Mouse (Mus musculus): ENCODE data around the gene 4930539E08Rik. TPM values are rescaled to one million over a fixed set of nuclear protein-coding genes. Genes with fewer than 3 reads are reported as not detected.

Gene 4930539E08Rik
- polyA plus RNA-seq, 2 experiments, result 0.18 to 0.35 TPM

DNA sequence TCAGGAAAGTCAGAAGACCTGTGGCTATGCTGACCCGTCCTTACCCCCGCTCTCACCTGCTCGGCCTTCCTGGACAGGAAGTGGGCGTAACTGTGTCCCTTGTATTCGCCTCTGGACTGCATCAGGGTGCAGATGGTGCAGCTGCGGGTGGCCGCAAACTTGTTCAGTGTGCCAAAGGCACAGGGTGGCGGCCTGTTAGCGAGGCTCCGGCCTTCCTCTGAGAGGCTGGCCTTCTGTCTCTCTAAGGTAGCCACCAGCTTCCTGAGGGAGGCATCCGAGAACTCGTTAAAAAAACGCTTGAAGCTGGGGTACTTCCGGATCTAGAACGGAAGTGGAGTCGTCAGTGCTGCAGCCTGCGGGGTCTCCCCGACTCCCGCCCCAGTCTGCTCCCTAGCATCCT, 15.7 kb downstream of the 4930539E08Rik start:
- no peak for ATAC-seq (ENCODE audit: low FRiP score, low read depth)
- H3K4me2 ChIP-seq (replicated peaks; ENCODE audit: low read depth, low read length, severe bottlenecking), result no peak overlapping the region
- H3K27ac ChIP-seq (replicated peaks; ENCODE audit: low read depth, low read length), result no peak overlapping the region
- H3K27me3 ChIP-seq (ENCODE audit: control insufficient read depth, insufficient read depth, low read length), result no peaks in the 10 kb centered on the region
- TF ChIP-seq POLR2A (IDR thresholded peaks at IDR 0.05; ENCODE audit: borderline replicate concordance, extremely low read depth, insufficient read depth, insufficient read length), result no peak
- DNase-seq (ENCODE audit: low spot score), result no peak
- H3K9ac ChIP-seq (ENCODE audit: low read depth, low read length, severe bottlenecking), result no peak overlapping the region
- H3K4me3 ChIP-seq (replicated peaks; ENCODE audit: low read length), result no peak overlapping the region
- H3K36me3 ChIP-seq (ENCODE audit: control insufficient read depth, insufficient read depth, low read length), result no peaks in the 10 kb centered on the region
- H3K9me3 ChIP-seq (ENCODE audit: control insufficient read depth, low read length), result no peaks in the 10 kb centered on the region
- 59% methylated on average over 19 of the region's 19 CpGs for WGBS
- H3K4me1 ChIP-seq (ENCODE audit: control insufficient read depth, insufficient read depth, low read length), result no peaks in the 10 kb centered on the region

- Histone ChIP-seq H3K9ac (ENCODE audit: low read depth, low read length, severe bottlenecking) (no peak overlapping the region), H3K4me2 (replicated peaks; ENCODE audit: low read depth, low read length, severe bottlenecking) (no peak overlapping the region), H3K4me3 (replicated peaks; ENCODE audit: low read length) (no peak overlapping the region), H3K9me3 (ENCODE audit: control insufficient read depth, low read length) (no peaks in the 10 kb centered on the region), H3K4me1 (ENCODE audit: control insufficient read depth, insufficient read depth, low read length) (no peaks in the 10 kb centered on the region), H3K36me3 (ENCODE audit: control insufficient read depth, insufficient read depth, low read length) (no peaks in the 10 kb centered on the region), H3K27me3 (ENCODE audit: control insufficient read depth, insufficient read depth, low read length) (no peaks in the 10 kb centered on the region), H3K27ac (replicated peaks; ENCODE audit: low read depth, low read length) (no peak overlapping the region)
- WGBS, result 83% methylated on average over 5 of the region's 5 CpGs
- ATAC-seq (ENCODE audit: low FRiP score, low read depth) (no peak), DNase-seq (ENCODE audit: low spot score) (no peak)
- TF ChIP-seq POLR2A (IDR thresholded peaks at IDR 0.05; ENCODE audit: borderline replicate concordance, extremely low read depth, insufficient read depth, insufficient read length), result no peak
Measured at GRCm38 (mm10) chr17:28898249-28898648, 16.9 kb downstream of the 4930539E08Rik start.

DNA sequence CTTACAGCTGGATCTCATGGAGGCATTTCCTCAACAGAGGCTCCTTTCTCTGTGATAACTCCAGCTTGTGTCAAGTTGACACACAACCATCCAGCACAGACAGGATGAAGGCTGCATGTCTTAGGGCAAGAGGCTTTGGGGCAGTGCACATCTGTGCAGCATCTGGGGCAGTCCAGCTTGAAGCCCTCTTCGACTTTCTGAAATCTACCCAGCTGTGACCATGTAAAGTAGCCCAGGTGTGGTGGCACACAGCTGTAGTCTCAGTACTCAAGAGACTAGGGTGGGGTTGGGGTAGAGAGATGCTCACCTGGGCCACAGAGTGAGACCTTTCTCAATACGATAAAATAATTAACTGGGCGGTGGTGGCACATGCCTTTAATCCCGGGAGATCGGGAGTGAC, 17.3 kb downstream of the 4930539E08Rik start:
- ATAC-seq (ENCODE audit: low FRiP score, low read depth) (no peak), DNase-seq (ENCODE audit: low spot score) (no peak)
- Histone ChIP-seq H3K27ac (replicated peaks; ENCODE audit: low read depth, low read length) (no peak overlapping the region), H3K27me3 (ENCODE audit: control insufficient read depth, insufficient read depth, low read length) (no peaks in the 10 kb centered on the region), H3K9ac (ENCODE audit: low read depth, low read length, severe bottlenecking) (no peak overlapping the region), H3K9me3 (ENCODE audit: control insufficient read depth, low read length) (no peaks in the 10 kb centered on the region), H3K4me1 (ENCODE audit: control insufficient read depth, insufficient read depth, low read length) (no peaks in the 10 kb centered on the region), H3K36me3 (ENCODE audit: control insufficient read depth, insufficient read depth, low read length) (no peaks in the 10 kb centered on the region), H3K4me3 (replicated peaks; ENCODE audit: low read length) (no peak overlapping the region), H3K4me2 (replicated peaks; ENCODE audit: low read depth, low read length, severe bottlenecking) (no peak overlapping the region)
- 76% methylated on average over 5 of the region's 5 CpGs for WGBS
- TF ChIP-seq POLR2A (IDR thresholded peaks at IDR 0.05; ENCODE audit: borderline replicate concordance, extremely low read depth, insufficient read depth, insufficient read length), result no peak

DNA sequence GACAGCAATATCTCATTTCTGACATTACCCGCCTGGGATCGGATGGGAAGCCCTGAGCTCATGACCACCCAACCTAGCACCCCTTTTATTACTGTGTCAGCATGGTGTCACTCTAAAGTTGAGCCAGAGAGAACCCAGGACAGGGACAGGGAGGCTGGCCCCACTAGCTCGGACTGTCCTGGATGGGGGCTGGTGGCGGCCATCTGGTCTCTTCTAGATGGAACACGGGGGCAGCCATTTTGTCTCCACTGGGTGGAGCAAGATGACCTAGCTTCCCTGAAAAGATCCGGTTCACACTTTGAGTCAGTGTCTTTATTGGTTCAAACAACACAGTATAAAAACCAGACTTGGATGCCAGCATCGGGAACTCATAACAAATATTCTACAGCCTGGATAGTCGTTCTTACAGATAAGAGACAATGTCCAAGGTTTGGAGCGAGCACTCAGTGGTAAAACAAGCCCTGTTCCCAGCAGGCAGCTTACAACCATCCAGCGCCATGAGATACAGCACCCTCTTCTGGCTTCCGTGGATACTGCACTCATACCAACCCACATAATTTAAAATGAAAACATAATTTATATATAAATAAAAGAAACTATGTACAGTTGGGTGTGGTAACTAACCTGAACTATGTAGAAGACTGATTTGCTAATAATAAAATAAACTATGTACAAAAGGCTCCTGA, 18.9 kb downstream of the 4930539E08Rik start:
- 91% methylated on average over 11 of the region's 11 CpGs for WGBS
- no peak for ATAC-seq (ENCODE audit: low FRiP score, low read depth)
- Histone ChIP-seq H3K4me3 (replicated peaks; ENCODE audit: low read length) (no peak overlapping the region), H3K27me3 (ENCODE audit: control insufficient read depth, insufficient read depth, low read length) (no peaks in the 10 kb centered on the region), H3K9me3 (ENCODE audit: control insufficient read depth, low read length) (no peaks in the 10 kb centered on the region), H3K36me3 (ENCODE audit: control insufficient read depth, insufficient read depth, low read length) (no peaks in the 10 kb centered on the region), H3K27ac (replicated peaks; ENCODE audit: low read depth, low read length) (no peak overlapping the region), H3K4me1 (ENCODE audit: control insufficient read depth, insufficient read depth, low read length) (no peaks in the 10 kb centered on the region), H3K4me2 (replicated peaks; ENCODE audit: low read depth, low read length, severe bottlenecking) (no peak overlapping the region), H3K9ac (ENCODE audit: low read depth, low read length, severe bottlenecking) (no peak overlapping the region)
- no peak for DNase-seq (ENCODE audit: low spot score)
- TF ChIP-seq POLR2A (IDR thresholded peaks at IDR 0.05; ENCODE audit: borderline replicate concordance, extremely low read depth, insufficient read depth, insufficient read length), result no peak

DNA sequence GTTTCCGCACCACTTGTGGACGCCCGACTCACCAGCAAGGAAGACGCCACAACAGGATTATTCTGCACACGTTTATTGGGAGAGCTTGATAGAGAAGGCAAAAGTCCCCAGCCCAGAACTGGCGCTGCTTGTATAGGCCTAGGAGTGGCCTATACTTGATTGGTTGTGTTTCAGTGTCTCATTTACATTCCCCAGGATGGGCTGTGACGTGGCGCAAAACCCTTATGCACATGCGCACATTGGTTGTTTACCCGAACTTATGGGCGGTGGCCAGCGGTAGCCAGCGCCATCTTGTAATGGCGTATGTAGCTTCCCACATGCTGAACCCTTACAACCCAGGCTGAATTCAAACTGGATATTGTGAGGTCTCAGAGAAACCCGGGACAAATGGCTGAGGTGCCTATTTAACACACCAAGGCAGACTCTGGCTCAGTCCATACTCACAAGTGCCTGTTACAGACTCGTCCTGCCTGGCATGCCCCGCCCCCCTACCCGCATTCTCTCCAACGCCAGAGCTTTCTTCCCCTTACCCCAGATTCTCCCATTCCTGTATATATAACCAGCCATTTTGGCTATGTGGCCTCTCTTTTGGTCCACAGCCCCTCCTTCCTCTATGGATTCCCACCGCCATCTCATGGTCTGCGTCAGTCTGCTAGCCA, 19.8 kb downstream of the 4930539E08Rik start:
- WGBS, result 95% methylated on average over 21 of the region's 21 CpGs
- TF ChIP-seq POLR2A (IDR thresholded peaks at IDR 0.05; ENCODE audit: borderline replicate concordance, extremely low read depth, insufficient read depth, insufficient read length), result no peak

More for the DNA sequence above, 19.8 kb downstream of the 4930539E08Rik start:
- H3K27me3 ChIP-seq (ENCODE audit: control insufficient read depth, insufficient read depth, low read length), result no peaks in the 10 kb centered on the region
- H3K9ac ChIP-seq (ENCODE audit: low read depth, low read length, severe bottlenecking), result no peak overlapping the region
- DNase-seq (ENCODE audit: low spot score) (no peak), ATAC-seq (ENCODE audit: low FRiP score, low read depth) (no peak)
- no peaks in the 10 kb centered on the region for H3K36me3 ChIP-seq (ENCODE audit: control insufficient read depth, insufficient read depth, low read length)
- no peak overlapping the region for H3K27ac ChIP-seq (replicated peaks; ENCODE audit: low read depth, low read length)
- no peaks in the 10 kb centered on the region for H3K4me1 ChIP-seq (ENCODE audit: control insufficient read depth, insufficient read depth, low read length)
- no peak overlapping the region for H3K4me2 ChIP-seq (replicated peaks; ENCODE audit: low read depth, low read length, severe bottlenecking)
- no peaks in the 10 kb centered on the region for H3K9me3 ChIP-seq (ENCODE audit: control insufficient read depth, low read length)
- no peak overlapping the region for H3K4me3 ChIP-seq (replicated peaks; ENCODE audit: low read length)

Data from limb, embryonic 14.5 days (tissue).